Mouse (Mus musculus) activated CD4-positive, CD25-positive, alpha-beta regulatory T cell, adult 4 months (primary cell): ENCODE measurements around the gene Dip2b. TPM values are rescaled to one million over a fixed set of nuclear protein-coding genes. Genes with fewer than 3 reads are reported as not detected.

ENCODE experiments used
- ATAC-seq: one replicate; pipeline ENCODE4 v1.8.0; 2017
- polyA plus RNA-seq, 2 experiments: library from polyadenylated mRNA; unstranded; fragments of 100-300 nt; shearing (Covaris generic); gene quantifications; one replicate each; pipeline ENCODE4 v1.2.1; 2017

Gene Dip2b
- polyA plus RNA-seq, 2 experiments from 2014 or later, result 16.8 to 18.2 TPM

DNA sequence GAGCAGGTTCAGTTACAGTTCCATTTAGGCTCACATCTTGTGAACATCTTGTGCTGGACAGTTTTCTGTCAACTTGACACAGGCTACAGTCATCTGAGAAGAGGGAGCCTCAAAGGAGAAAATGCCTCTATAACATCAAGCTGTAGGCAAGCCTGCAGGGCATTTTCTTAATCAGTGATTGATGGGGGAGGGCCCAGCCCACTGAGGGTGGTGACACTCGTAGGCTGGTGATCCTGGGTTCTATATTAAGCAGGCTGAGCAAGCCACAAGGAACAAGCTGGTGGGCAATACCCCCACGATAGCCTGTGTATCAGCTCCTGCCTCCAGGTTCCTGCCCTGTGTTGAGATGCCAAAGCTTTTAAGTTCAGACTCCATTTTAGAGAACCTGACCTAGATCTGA lies 230.5 kb downstream of the Dip2b start:
- ATAC-seq, result no peak

Other genes starting within 250 kb of the Dip2b start
- under 1 TPM; 0.89 to 0.93 TPM for gene Lima1, start 163.2 kb upstream of the Dip2b start, polyA plus RNA-seq
- gene Fam186a, start 71.6 kb upstream of the Dip2b start, polyA plus RNA-seq, result not detected
- gene Larp4, start 68.6 kb upstream of the Dip2b start, polyA plus RNA-seq, result 10 to 100 TPM; 39.4 to 46.5 TPM
- 10 to 100 TPM; 29.9 to 35.7 TPM for gene Atf1, start 189.2 kb downstream of the Dip2b start, polyA plus RNA-seq
- gene Tmprss12, start 242.2 kb downstream of the Dip2b start, polyA plus RNA-seq, result not detected